Mouse (Mus musculus): ENCODE measurements around the gene Fes. TPM values are rescaled to one million over a fixed set of nuclear protein-coding genes. Genes with fewer than 3 reads are reported as not detected.

The Fes gene
- polyA plus RNA-seq, 1 experiment from 2014 or later: 11.8 TPM

- H3K4me1 ChIP-seq: no peaks in the 10 kb centered on the region
- no peak overlapping the region for H3K4me2 ChIP-seq (replicated peaks)
- no peaks in the 10 kb centered on the region for H3K27me3 ChIP-seq
- no peaks in the 10 kb centered on the region for H3K9me3 ChIP-seq (replicated peaks)
- ATAC-seq (ENCODE audit: low FRiP score): no peak
- no peaks in the 10 kb centered on the region for H3K36me3 ChIP-seq
- no peak overlapping the region for H3K27ac ChIP-seq
- H3K9ac ChIP-seq: no peak overlapping the region
- no peak overlapping the region for H3K4me3 ChIP-seq
Observed at GRCm38 (mm10) chr7:80417601-80418000, 29.9 kb upstream of the Fes start.

GRCm38 (mm10) chr7:80416969-80417368, 29.2 kb upstream of the Fes start:
- no peak overlapping the region for H3K4me2 ChIP-seq (replicated peaks)
- no peaks in the 10 kb centered on the region for H3K27me3 ChIP-seq
- 90% methylated on average over 7 of the region's 7 CpGs for WGBS
- H3K4me1 ChIP-seq: no peaks in the 10 kb centered on the region
- H3K36me3 ChIP-seq: no peaks in the 10 kb centered on the region
- no peak overlapping the region for H3K27ac ChIP-seq
- no peak for ATAC-seq (ENCODE audit: low FRiP score)
- H3K9ac ChIP-seq: no peak overlapping the region
- no peaks in the 10 kb centered on the region for H3K9me3 ChIP-seq (replicated peaks)
- no peak overlapping the region for H3K4me3 ChIP-seq

GRCm38 (mm10) chr7:80414303-80414855, 26.6 kb upstream of the Fes start:
- H3K36me3 ChIP-seq: no peaks in the 10 kb centered on the region
- no peak overlapping the region for H3K4me3 ChIP-seq
- no peak overlapping the region for H3K4me2 ChIP-seq (replicated peaks)
- H3K27me3 ChIP-seq: no peaks in the 10 kb centered on the region
- WGBS: 86% methylated on average over 7 of the region's 7 CpGs
- no peaks in the 10 kb centered on the region for H3K9me3 ChIP-seq (replicated peaks)
- no peak for ATAC-seq (ENCODE audit: low FRiP score)
- no peak overlapping the region for H3K9ac ChIP-seq
- no peaks in the 10 kb centered on the region for H3K4me1 ChIP-seq
- no peak overlapping the region for H3K27ac ChIP-seq

GRCm38 (mm10) chr7:80413512-80414302, 26.0 kb upstream of the Fes start:
- Histone ChIP-seq H3K9me3 (replicated peaks) (no peaks in the 10 kb centered on the region), H3K4me2 (replicated peaks) (no peak overlapping the region), H3K9ac (no peak overlapping the region), H3K4me3 (no peak overlapping the region), H3K27ac (no peak overlapping the region), H3K36me3 (no peaks in the 10 kb centered on the region), H3K27me3 (no peaks in the 10 kb centered on the region), H3K4me1 (no peaks in the 10 kb centered on the region)
- ATAC-seq (ENCODE audit: low FRiP score): no peak
- WGBS: 86% methylated on average over 9 of the region's 9 CpGs

- Histone ChIP-seq H3K27ac (no peak overlapping the region), H3K36me3 (no peaks in the 10 kb centered on the region), H3K9me3 (replicated peaks) (no peaks in the 10 kb centered on the region), H3K4me3 (no peak overlapping the region), H3K27me3 (no peaks in the 10 kb centered on the region), H3K4me1 (no peaks in the 10 kb centered on the region), H3K4me2 (replicated peaks) (no peak overlapping the region), H3K9ac (no peak overlapping the region)
- WGBS: 86% methylated on average over 5 of the region's 5 CpGs
- no peak for ATAC-seq (ENCODE audit: low FRiP score)
Observed at GRCm38 (mm10) chr7:80412781-80413180, 25.0 kb upstream of the Fes start.

GRCm38 (mm10) chr7:80412279-80412678, 24.5 kb upstream of the Fes start:
- ATAC-seq (ENCODE audit: low FRiP score): no peak
- Histone ChIP-seq H3K27me3 (no peaks in the 10 kb centered on the region), H3K36me3 (no peaks in the 10 kb centered on the region), H3K27ac (no peak overlapping the region), H3K9me3 (replicated peaks) (no peaks in the 10 kb centered on the region), H3K4me1 (no peaks in the 10 kb centered on the region), H3K4me2 (replicated peaks) (no peak overlapping the region), H3K9ac (no peak overlapping the region), H3K4me3 (no peak overlapping the region)
- 74% methylated on average over 10 of the region's 10 CpGs for WGBS

GRCm38 (mm10) chr7:80410380-80410779, 22.6 kb upstream of the Fes start:
- Histone ChIP-seq H3K27ac (no peak overlapping the region), H3K36me3 (no peaks in the 10 kb centered on the region), H3K4me2 (replicated peaks) (no peak overlapping the region), H3K27me3 (peaks cover 6% of the 10 kb centered on the region; the same call in 1 of the 2 replicates), H3K4me1 (no peaks in the 10 kb centered on the region), H3K9me3 (replicated peaks) (no peaks in the 10 kb centered on the region), H3K9ac (no peak overlapping the region), H3K4me3 (no peak overlapping the region)
- no peak for ATAC-seq (ENCODE audit: low FRiP score)
- WGBS: 77% methylated on average over 9 of the region's 9 CpGs

GRCm38 (mm10) chr7:80407712-80408111, 20.0 kb upstream of the Fes start:
- Histone ChIP-seq H3K36me3 (no peaks in the 10 kb centered on the region), H3K4me2 (replicated peaks) (no peak overlapping the region), H3K9me3 (replicated peaks) (no peaks in the 10 kb centered on the region), H3K4me3 (no peak overlapping the region), H3K27me3 (peaks cover 17% of the 10 kb centered on the region), H3K27ac (no peak overlapping the region), H3K4me1 (no peaks in the 10 kb centered on the region), H3K9ac (no peak overlapping the region)
- WGBS: 83% methylated on average over 9 of the region's 9 CpGs
- ATAC-seq (ENCODE audit: low FRiP score): no peak

GRCm38 (mm10) chr7:80406186-80406585, 18.4 kb upstream of the Fes start:
- no peak overlapping the region for H3K27ac ChIP-seq
- 81% methylated on average over 3 of the region's 3 CpGs for WGBS
- peaks cover 7% of the 10 kb centered on the region for H3K4me1 ChIP-seq
- H3K4me3 ChIP-seq: no peak overlapping the region
- H3K4me2 ChIP-seq (replicated peaks): no peak overlapping the region
- ATAC-seq (ENCODE audit: low FRiP score): no peak
- no peaks in the 10 kb centered on the region for H3K36me3 ChIP-seq
- peaks cover 17% of the 10 kb centered on the region for H3K27me3 ChIP-seq
- no peaks in the 10 kb centered on the region for H3K9me3 ChIP-seq (replicated peaks)
- no peak overlapping the region for H3K9ac ChIP-seq

GRCm38 (mm10) chr7:80405188-80405695, 17.5 kb upstream of the Fes start, which contains the start of gene Furin:
Gene Furin, minus strand, starts transcription at chr7:80405436.
- H3K27me3 ChIP-seq: peaks cover 17% of the 10 kb centered on the region
- peaks cover 16% of the 10 kb centered on the region for H3K4me1 ChIP-seq
- ATAC-seq (ENCODE audit: low FRiP score): no peak
- no peak within 1 kb of the TSS for H3K4me2 ChIP-seq (replicated peaks)
- 73% methylated on average over 9 of the region's 9 CpGs for WGBS
- no peak within 1 kb of the TSS for H3K4me3 ChIP-seq
- H3K9ac ChIP-seq: no peak within 1 kb of the TSS
- H3K27ac ChIP-seq: no peak within 1 kb of the TSS
- no peaks in the 10 kb centered on the region for H3K36me3 ChIP-seq
- H3K9me3 ChIP-seq (replicated peaks): no peaks in the 10 kb centered on the region

- Histone ChIP-seq H3K9ac (no peak overlapping the region), H3K36me3 (no peaks in the 10 kb centered on the region), H3K27ac (no peak overlapping the region), H3K4me1 (peaks cover 22% of the 10 kb centered on the region), H3K4me3 (no peak overlapping the region), H3K9me3 (replicated peaks) (no peaks in the 10 kb centered on the region), H3K27me3 (peaks cover 17% of the 10 kb centered on the region), H3K4me2 (replicated peaks) (no peak overlapping the region)
- no peak for ATAC-seq (ENCODE audit: low FRiP score)
- WGBS: 65% methylated on average over 7 of the region's 7 CpGs
Observed at GRCm38 (mm10) chr7:80404101-80404894, 16.6 kb upstream of the Fes start.

GRCm38 (mm10) chr7:80403551-80403950, 15.8 kb upstream of the Fes start:
- no peak overlapping the region for H3K9ac ChIP-seq

More at GRCm38 (mm10) chr7:80403551-80403950, 15.8 kb upstream of the Fes start:
- ATAC-seq (ENCODE audit: low FRiP score): no peak
- H3K9me3 ChIP-seq (replicated peaks): no peaks in the 10 kb centered on the region
- WGBS: 57% methylated on average over 9 of the region's 9 CpGs
- no peak overlapping the region for H3K4me3 ChIP-seq
- peak overlapping the region; percentile 90 for H3K4me2 ChIP-seq (replicated peaks)
- no peaks in the 10 kb centered on the region for H3K36me3 ChIP-seq
- H3K4me1 ChIP-seq: peaks cover 29% of the 10 kb centered on the region
- no peak overlapping the region for H3K27ac ChIP-seq
- peaks cover 17% of the 10 kb centered on the region for H3K27me3 ChIP-seq

All from hindbrain, embryonic 12.5 days (tissue).